Mouse (Mus musculus) embryonic facial prominence, embryonic 14.5 days (tissue): ENCODE data around the gene Slx1b. TPM values are rescaled to one million over a fixed set of nuclear protein-coding genes. Genes with fewer than 3 reads are reported as not detected.

Source experiments
- ATAC-seq: fragments of 200-750 bp; cut with Nextera tagmentation; 2 replicates; pipeline ENCODE4 v1.8.0; 2017; ENCODE audit warnings: low read depth, moderate number of reproducible peaks, moderate TSS enrichment
- DNase-seq: peaks from one replicate; pipeline ENCODE4 v3.0.0-alpha.2; 2015; ENCODE audit warnings: low spot score
- H3K27ac ChIP-seq: fragments of 300-500 bp; sonication (generic); replicated peaks from 2 replicates; pipeline ENCODE4 v1.5.1; 2014; ENCODE audit warnings: low read depth, mild to moderate bottlenecking, low read length, moderate library complexity
- H3K27me3 ChIP-seq: fragments of 300-500 bp; sonication (generic); replicated peaks from 2 replicates; pipeline ENCODE4 v1.6.1; 2014; ENCODE audit warnings: low read length; ENCODE audit not compliant: control insufficient read depth, insufficient read depth
- H3K36me3 ChIP-seq: fragments of 300-500 bp; sonication (generic); 2 replicates; pipeline ENCODE4 v1.6.1; 2014; ENCODE audit warnings: low read length, mixed read lengths; ENCODE audit not compliant: control insufficient read depth, insufficient read depth
- H3K4me1 ChIP-seq: fragments of 300-500 bp; sonication (generic); 2 replicates; pipeline ENCODE4 v1.6.1; 2014; ENCODE audit warnings: antibody characterized with exemption, low read length; ENCODE audit not compliant: control insufficient read depth, insufficient read depth
- H3K4me2 ChIP-seq: fragments of 300-500 bp; sonication (generic); 2 replicates; pipeline ENCODE4 v1.6.1; 2014; ENCODE audit warnings: low read depth, mild to moderate bottlenecking, low read length, moderate library complexity, mixed read lengths
- H3K4me3 ChIP-seq: fragments of 300-500 bp; sonication (generic); 2 replicates; pipeline ENCODE4 v1.5.1; 2014; ENCODE audit warnings: low read depth, mild to moderate bottlenecking, low read length
- H3K9ac ChIP-seq: fragments of 300-500 bp; sonication (generic); 2 replicates; pipeline ENCODE4 v1.6.1; 2014; ENCODE audit warnings: low read depth, mild to moderate bottlenecking, low read length, moderate library complexity, mixed read lengths
- H3K9me3 ChIP-seq: fragments of 300-500 bp; sonication (generic); 2 replicates; pipeline ENCODE4 v1.6.1; 2016; ENCODE audit warnings: low read length; ENCODE audit not compliant: control insufficient read depth
- WGBS: fragments of 180-500 bp; shearing (Covaris S2); extraction: QIAGEN DNeasy Blood & Tissue Kit; methylation state at CpG from one replicate; pipeline ENCODE4 v1.1.7; 2014; 5-methylcytosine and 5-hydroxymethylcytosine counted together
- polyA plus RNA-seq: library from polyadenylated mRNA; unstranded; fragments of >200 nt; fragmentation: Nextera tagmentation; extraction: Ambion mirVana; gene quantifications from 2 replicates; pipeline ENCODE4 v1.2.1, GENCODE M21; 2014

Gene Slx1b
- polyA plus RNA-seq, 1 experiment from 2014 or later = 5.3 TPM

GRCm38 (mm10) chr7:126707442-126708174 lies 12.0 kb upstream of the Slx1b start, which contains the start of gene Coro1a:
Gene Coro1a (minus strand): TSS chr7:126707787.
- WGBS = 83% methylated on average over 15 of the region's 19 CpGs
- H3K36me3 ChIP-seq = no peaks in the 10 kb centered on the region
- 0 out of 2 replicates have a peak, but pooled peaks cover 5% of the 10 kb centered on the region for H3K9me3 ChIP-seq
- H3K4me3 ChIP-seq = no peak within 1 kb of the TSS
- ATAC-seq (no peak), DNase-seq (no peak)
- peaks cover 13% of the 10 kb centered on the region for H3K4me1 ChIP-seq
- no peak within 1 kb of the TSS for H3K27ac ChIP-seq
- no peak within 1 kb of the TSS for H3K4me2 ChIP-seq
- H3K9ac ChIP-seq = no peak within 1 kb of the TSS
- peaks cover 19% of the 10 kb centered on the region; the same call in 1 of the 2 replicates for H3K27me3 ChIP-seq

GRCm38 (mm10) chr7:126704121-126704980 lies 8.8 kb upstream of the Slx1b start:
- WGBS = 3% methylated on average over 31 of the region's 39 CpGs
- ATAC-seq = peak; percentile 86
- Histone ChIP-seq H3K4me3 (peak overlapping the region; percentile 48), H3K9ac (peak overlapping the region; percentile 60), H3K9me3 (0 out of 2 replicates have a peak, but pooled peaks cover 5% of the 10 kb centered on the region), H3K4me1 (peaks cover 13% of the 10 kb centered on the region), H3K4me2 (peak overlapping the region; percentile 92), H3K27me3 (peaks cover 19% of the 10 kb centered on the region; the same call in 1 of the 2 replicates), H3K27ac (no peak overlapping the region), H3K36me3 (no peaks in the 10 kb centered on the region)
- peak; percentile 85 for DNase-seq

GRCm38 (mm10) chr7:126703757-126704077 lies 8.1 kb upstream of the Slx1b start:
- H3K27me3 ChIP-seq = peaks cover 19% of the 10 kb centered on the region; the same call in 1 of the 2 replicates
- H3K4me2 ChIP-seq = peak overlapping the region; percentile 92
- no peaks in the 10 kb centered on the region for H3K36me3 ChIP-seq
- H3K9me3 ChIP-seq = 0 out of 2 replicates have a peak, but pooled peaks cover under 1% of the 10 kb centered on the region
- no peak overlapping the region for H3K27ac ChIP-seq
- H3K4me1 ChIP-seq = peaks cover 13% of the 10 kb centered on the region
- H3K4me3 ChIP-seq = peak overlapping the region; percentile 48
- peak overlapping the region; percentile 17; the same call in 1 of the 2 replicates for H3K9ac ChIP-seq
- ATAC-seq (no peak), DNase-seq (no peak)
- WGBS = 11% methylated on average over 7 of the region's 7 CpGs

GRCm38 (mm10) chr7:126702861-126703756 lies 7.5 kb upstream of the Slx1b start:
- H3K4me1 ChIP-seq = peaks cover 13% of the 10 kb centered on the region
- H3K9ac ChIP-seq = peak overlapping the region; percentile 17; the same call in 1 of the 2 replicates
- 0 out of 2 replicates have a peak overlapping the region, but pooled peaks have one; percentile 48 for H3K4me3 ChIP-seq
- peaks cover 19% of the 10 kb centered on the region; the same call in 1 of the 2 replicates for H3K27me3 ChIP-seq
- WGBS = 76% methylated on average over 12 of the region's 12 CpGs
- no peaks in the 10 kb centered on the region for H3K9me3 ChIP-seq
- DNase-seq (no peak), ATAC-seq (no peak)
- H3K36me3 ChIP-seq = no peaks in the 10 kb centered on the region
- no peak overlapping the region for H3K27ac ChIP-seq
- H3K4me2 ChIP-seq = peak overlapping the region; percentile 92; the same call in 1 of the 2 replicates

- Histone ChIP-seq H3K9ac (no peak overlapping the region), H3K4me2 (no peak overlapping the region), H3K4me1 (peaks cover 13% of the 10 kb centered on the region), H3K9me3 (no peaks in the 10 kb centered on the region), H3K4me3 (no peak overlapping the region), H3K27ac (no peak overlapping the region), H3K36me3 (no peaks in the 10 kb centered on the region), H3K27me3 (peaks cover 19% of the 10 kb centered on the region; the same call in 1 of the 2 replicates)
- ATAC-seq (no peak), DNase-seq (no peak)
- WGBS = 80% methylated on average over 6 of the region's 6 CpGs
Observed at GRCm38 (mm10) chr7:126702358-126702757, 6.8 kb upstream of the Slx1b start.

- ATAC-seq = no peak
- no peak overlapping the region for H3K27ac ChIP-seq
- no peak overlapping the region for H3K4me3 ChIP-seq
- no peak overlapping the region; the same call in 1 of the 2 replicates for H3K4me2 ChIP-seq
- DNase-seq = no peak
- H3K36me3 ChIP-seq = no peaks in the 10 kb centered on the region
- peaks cover 14% of the 10 kb centered on the region for H3K4me1 ChIP-seq
- peaks cover 19% of the 10 kb centered on the region; the same call in 1 of the 2 replicates for H3K27me3 ChIP-seq
- 62% methylated on average over 24 of the region's 24 CpGs for WGBS
- 0 out of 2 replicates have a peak overlapping the region, but pooled peaks have one; percentile 28 for H3K9ac ChIP-seq
- no peaks in the 10 kb centered on the region for H3K9me3 ChIP-seq
Observed at GRCm38 (mm10) chr7:126701559-126702357, 6.2 kb upstream of the Slx1b start.

- peaks cover 18% of the 10 kb centered on the region for H3K4me1 ChIP-seq
- H3K4me2 ChIP-seq = no peak overlapping the region; the same call in 1 of the 2 replicates
- no peak overlapping the region for H3K27ac ChIP-seq
- DNase-seq = peak; percentile 91
- no peak overlapping the region for H3K4me3 ChIP-seq
- peak; percentile 66 for ATAC-seq
- no peaks in the 10 kb centered on the region for H3K9me3 ChIP-seq
- 0% methylated on average over 11 of the region's 11 CpGs for whole genome bisulfite sequencing
- peaks cover 19% of the 10 kb centered on the region; the same call in 1 of the 2 replicates for H3K27me3 ChIP-seq
- H3K9ac ChIP-seq = 0 out of 2 replicates have a peak overlapping the region, but pooled peaks have one; percentile 28
- H3K36me3 ChIP-seq = no peaks in the 10 kb centered on the region
Observed at GRCm38 (mm10) chr7:126701070-126701469, 5.5 kb upstream of the Slx1b start.
